Mouse (Mus musculus) C2C12 (cell line): ENCODE measurements around the gene Wdfy3.

ENCODE experiments used
- CEBPB ChIP-seq: IDR thresholded peaks from one replicate; pipeline ENCODE4 v1.6.1; 2011; ENCODE audit warnings: low read depth, mild to moderate bottlenecking, control low read depth, moderate library complexity
- CTCF ChIP-seq: IDR thresholded peaks from one replicate; pipeline ENCODE4 v1.5.1; 2011; ENCODE audit not compliant: control insufficient read depth, insufficient read depth, insufficient read length
- MAX ChIP-seq: IDR thresholded peaks from one replicate; pipeline ENCODE4 v1.6.1; 2011; ENCODE audit warnings: mild to moderate bottlenecking, control low read depth
- MYOD1 ChIP-seq: IDR thresholded peaks from one replicate; pipeline ENCODE4 v1.6.1; 2011; ENCODE audit warnings: low read depth; ENCODE audit not compliant: control insufficient read depth, insufficient read length
- MYOG ChIP-seq: IDR thresholded peaks from one replicate; pipeline ENCODE4 v1.6.1; 2011; ENCODE audit not compliant: control insufficient read depth, insufficient read length; ENCODE audit errors: extremely low read depth
- USF1 ChIP-seq: IDR thresholded peaks from one replicate; pipeline ENCODE4 v1.6.1; 2011; ENCODE audit warnings: low read depth, mild to moderate bottlenecking, control low read depth, moderate library complexity

- TF ChIP-seq USF1 (no peak), MAX (no peak), CTCF (no peak), CEBPB (no peak), MYOD1 (no peak), MYOG (no peak)
Observed at GRCm38 (mm10) chr5:102054511-102055093, 15.1 kb downstream of the Wdfy3 start.
